Mouse (Mus musculus): ENCODE measurements around the gene Zbtb46.
"Not testable (repeated sequence)": the region's sequence is repeated elsewhere in the genome, so short reads cannot be mapped to it uniquely, and the experiment has no call there.

Gene Zbtb46

DNA sequence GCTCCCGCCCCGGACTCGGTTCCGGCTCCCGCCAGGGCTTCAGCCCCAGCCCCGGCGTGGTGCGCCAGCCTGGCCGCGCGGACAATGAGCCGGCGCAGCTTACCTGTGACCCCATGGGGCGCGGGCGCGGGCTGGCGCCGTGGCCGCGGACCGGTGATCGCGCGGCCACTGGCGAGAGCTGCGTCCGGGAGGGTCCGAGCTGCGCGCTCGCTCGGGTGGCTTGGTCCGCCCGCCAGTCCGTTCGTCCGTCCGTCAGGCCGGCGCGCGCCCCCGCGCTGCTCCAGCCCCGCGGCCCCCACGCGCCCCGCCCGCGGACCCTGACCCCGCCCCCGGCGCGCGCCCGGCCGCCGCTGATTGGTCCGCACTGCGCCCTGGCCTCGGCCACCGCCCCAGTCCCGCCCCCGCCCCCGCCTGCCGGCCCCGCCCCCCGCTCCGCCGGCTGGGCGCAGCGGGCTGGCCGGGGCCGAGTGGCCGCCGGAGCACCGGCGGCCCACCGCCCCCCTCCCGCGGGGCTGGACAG is at the start of gene Zbtb46:
TSS of gene Zbtb46 (minus strand) at position 274 of the 520 bp plus-strand sequence.
- DNase-seq (ENCODE audit: low spot score in 2 of 2), result peak; percentile 83 to 88

DNA sequence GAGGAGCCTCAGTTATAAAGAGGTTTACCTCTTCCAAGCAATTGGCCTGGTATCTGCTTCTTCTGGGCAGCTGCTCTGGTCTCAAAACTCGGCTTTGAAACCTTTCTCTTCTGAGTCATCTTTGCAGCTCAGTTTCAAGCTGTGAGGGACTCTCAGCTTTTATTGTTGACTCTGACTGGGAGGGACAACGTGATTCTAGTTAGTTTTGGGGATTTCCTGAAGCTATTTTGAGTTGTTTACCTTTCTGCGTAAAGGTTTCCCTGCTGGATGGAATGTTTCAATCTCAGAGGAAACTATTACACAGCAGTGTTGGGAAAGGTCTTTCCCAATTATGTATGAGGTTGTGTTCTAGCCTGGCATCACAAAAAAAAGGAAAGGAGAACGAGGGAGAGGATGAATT is 39.4 kb upstream of the Zbtb46 start:
- no peak for DNase-seq (ENCODE audit: low spot score in 2 of 2)

DNA sequence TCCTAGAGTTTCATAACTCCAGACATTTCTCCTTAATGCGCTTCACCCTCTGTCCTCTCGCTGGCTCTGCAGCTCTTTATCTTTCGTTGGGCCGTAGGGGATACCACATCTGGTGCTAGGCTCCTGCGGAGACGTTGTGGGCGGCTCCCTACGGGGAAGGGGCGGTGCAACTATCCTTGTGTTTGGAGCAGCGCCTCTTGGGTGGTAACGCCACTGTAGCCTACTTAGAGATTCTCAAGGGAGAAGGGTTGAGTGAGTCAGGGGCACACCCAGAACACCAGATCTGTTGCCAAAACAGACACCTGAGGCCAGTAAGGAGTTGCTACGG is 38.3 kb upstream of the Zbtb46 start:
- peak; percentile 41 to 51 for DNase-seq (ENCODE audit: low spot score in 2 of 2)

DNA sequence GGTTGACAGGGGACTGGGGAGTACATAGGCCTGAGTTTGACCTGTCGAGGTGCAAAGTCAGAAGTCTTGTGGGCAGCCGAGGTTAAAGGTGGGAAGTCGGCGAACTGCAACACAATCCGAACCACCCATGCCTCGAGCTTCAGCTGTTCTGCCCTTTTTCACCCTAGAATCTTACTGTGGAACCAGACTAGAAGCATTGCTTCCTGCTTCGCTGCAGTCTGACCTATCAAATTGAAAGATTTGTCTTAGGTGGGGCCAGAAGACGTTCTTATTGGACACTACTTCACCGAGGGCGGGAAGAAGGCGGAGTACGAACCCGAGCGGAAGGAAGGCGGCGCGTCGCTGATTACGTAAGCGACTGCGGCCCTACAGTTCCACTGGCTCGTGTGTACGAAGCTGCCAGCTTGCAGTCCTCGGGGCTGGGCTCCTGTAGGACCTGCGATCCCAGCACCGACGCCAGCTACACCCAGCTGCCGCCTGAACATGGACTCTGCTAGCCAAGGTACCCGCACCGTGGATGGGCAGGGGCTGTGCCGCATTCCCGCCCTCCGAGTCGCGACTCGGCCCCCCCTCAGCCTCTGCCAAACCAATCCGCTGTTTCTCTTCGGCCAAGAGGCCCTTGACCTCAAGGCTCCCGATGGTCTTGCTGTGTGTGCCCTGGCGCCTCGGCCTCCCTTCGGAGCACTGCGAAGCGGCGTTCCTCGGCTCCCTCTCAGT is 37.8 kb upstream of the Zbtb46 start, which contains the start of gene Tpd52l2:
TSS of gene Tpd52l2 (plus strand) at position 312 of the 717 bp plus-strand sequence.
- DNase-seq (ENCODE audit: low spot score in 2 of 2), result peak; percentile 97 to 98

DNA sequence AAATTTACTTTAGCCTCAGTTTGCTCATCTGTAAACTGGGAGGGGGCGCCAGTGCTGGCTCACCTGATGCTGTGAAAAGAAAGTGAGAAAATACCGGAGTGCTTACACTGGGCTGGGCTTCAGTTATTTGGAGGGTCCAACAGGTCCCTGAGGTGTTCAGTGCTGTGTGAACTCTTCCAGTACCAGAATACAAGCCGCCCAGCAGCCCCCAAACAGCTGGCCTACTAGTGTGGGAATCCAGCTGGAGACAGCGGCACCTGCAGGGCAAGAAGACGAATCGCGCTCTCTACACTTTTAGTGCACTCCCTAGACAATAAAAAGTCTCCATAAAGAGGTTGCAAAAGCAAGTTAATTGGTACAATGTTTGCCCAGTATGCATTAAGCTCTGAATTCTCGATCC is 37.1 kb upstream of the Zbtb46 start:
- DNase-seq (ENCODE audit: low spot score in 2 of 2), result peak; percentile 74 to 77

DNA sequence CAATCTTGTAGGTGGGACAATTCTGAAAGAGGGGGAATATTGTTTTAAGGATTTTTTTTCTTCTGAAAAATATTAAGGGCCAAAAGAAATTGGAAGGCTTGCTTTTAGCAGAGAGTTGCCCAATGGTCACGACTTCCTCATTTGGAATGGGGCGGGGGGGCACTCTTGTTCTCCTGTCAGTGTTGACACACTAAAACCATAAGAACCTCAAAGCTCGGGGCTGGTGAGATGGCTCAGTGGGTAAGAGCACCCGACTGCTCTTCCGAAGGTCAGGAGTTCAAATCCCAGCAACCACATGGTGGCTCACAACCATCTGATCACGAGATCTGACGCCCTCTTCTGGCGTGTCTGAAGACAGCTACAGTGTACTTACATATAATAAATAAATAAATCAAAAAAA is 36.6 kb upstream of the Zbtb46 start:
- not testable (repeated sequence) for DNase-seq (ENCODE audit: low spot score in 2 of 2)

DNA sequence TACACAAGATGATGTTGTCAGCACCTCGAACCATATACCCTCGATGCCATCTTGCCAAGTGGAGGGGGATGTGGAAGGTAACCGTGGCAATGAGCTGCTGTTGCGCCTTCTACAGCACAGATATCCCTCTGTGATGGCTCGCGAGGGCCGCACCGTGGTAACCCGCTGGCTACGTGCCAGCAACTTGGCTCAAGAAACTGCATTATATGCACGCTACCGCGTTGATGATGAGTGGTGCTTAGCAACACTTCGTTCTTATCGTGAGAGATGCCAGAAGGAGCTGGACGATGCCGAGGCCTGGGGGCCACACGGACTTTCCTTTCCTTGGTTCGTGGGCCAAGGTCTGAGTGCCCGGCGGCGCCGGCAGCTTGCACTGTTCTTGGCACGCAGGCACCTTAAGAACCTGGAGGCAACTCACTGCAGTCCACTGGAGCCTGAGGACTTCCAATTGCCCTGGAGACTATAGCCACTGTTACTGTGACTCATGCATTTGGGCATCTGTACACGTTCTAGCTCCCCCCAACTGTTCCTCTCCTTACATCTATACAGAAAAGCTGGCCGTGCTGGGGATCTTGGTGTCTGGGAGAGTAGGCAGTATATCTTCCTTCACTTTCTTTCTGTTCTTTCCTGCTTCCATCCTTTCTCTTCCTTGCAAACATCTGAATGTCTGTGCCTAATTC is 35.2 kb upstream of the Zbtb46 start:
- peak in 1 of 2 experiments; percentile 47 for DNase-seq (ENCODE audit: low spot score in 2 of 2)

DNA sequence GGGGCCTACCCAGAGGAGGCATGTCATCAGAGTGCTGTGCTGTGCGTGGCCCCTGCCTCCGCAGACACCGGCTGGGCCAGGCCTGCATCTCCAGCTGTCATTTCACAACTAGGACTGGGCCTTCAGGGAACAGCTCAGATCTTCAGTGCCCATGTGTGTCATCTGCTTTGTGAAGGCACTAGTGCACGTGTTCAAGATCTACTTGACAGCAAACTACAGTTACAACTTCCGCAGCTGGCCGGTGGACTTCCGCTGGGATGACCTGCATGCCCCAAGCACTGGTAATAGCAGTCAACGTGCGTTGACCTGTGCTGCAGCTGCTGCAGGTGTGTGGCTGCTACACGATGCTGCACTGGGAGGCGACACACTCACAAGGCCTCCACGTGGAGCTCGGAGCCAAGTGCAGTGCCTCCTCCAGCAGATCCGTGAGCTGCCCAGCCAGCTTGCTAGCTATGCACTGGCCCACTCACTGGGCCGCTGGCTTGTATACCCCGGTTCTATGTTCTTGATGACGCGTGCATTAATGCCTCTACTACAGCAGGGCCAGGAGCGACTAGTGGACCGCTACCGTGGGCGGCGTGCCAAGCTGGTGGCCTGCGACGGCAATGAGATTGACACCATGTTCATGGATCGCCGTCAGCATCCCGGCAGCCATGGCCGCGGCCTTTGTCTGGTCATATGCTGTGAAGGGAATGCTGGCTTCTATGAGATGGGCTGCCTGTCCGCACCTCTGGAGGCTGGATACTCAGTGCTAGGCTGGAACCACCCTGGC is 34.1 kb upstream of the Zbtb46 start, which contains the start of gene Abhd16b:
TSS of gene Abhd16b (plus strand) at position 51 of the 772 bp plus-strand sequence.
- DNase-seq (ENCODE audit: low spot score in 2 of 2), result peak in 1 of 2 experiments; percentile 31

DNA sequence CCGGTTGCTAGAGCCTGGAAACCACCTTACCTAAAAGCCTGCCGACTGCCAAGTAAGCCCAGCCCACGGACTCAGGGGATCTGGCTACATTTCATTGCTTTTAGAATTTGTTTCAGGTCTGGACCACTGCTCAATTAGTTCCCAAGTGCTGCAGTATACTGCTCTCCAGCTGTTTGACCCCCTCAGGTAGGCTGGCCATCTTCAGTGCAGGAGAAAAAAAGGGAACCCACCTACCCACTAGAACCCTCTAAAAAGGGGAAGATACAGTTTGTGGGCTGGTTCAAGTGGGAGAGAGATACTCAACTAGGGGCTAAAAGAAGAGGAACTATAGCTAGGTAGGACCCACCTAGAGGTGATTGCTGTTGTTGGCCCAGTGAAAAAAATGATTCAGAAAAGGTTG is 33.0 kb upstream of the Zbtb46 start:
- no peak for DNase-seq (ENCODE audit: low spot score in 2 of 2)

DNA sequence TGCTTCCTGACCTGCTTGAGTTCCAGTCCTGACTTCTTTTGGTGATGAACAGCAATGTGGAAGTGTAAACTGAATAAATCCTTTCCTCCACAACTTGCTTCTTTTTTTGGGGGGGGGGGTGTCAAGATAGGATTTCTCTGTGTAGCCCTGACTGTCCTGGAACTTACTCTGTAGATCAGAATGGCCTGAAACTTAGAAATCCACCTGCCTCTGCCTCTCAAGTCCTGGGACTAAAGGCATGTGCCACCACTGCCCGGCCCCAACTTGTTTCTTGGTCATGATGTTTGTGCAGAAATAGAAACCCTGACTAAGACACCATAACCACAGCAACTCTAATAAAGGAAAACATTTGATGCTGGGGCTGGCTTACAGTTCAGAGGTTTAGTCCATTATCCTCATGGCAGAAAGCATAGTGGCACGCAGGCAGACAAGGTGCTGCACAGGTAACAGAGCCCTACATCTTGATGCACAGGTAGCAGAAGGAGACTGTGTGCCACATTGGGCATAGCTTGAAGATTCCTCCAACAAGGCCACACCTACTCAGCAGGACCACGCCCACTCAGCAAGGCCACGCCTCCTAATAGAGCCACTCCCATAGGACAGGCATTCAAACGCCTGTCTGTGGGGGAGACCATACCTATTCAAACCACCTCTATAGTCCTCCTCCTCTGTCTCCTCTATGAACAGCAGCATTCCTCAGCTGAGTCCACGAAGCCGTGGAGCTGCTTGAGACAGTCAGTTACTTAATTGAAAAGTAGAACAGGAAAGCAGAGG is 32.4 kb upstream of the Zbtb46 start:
- DNase-seq (ENCODE audit: low spot score in 2 of 2), result no peak

DNA sequence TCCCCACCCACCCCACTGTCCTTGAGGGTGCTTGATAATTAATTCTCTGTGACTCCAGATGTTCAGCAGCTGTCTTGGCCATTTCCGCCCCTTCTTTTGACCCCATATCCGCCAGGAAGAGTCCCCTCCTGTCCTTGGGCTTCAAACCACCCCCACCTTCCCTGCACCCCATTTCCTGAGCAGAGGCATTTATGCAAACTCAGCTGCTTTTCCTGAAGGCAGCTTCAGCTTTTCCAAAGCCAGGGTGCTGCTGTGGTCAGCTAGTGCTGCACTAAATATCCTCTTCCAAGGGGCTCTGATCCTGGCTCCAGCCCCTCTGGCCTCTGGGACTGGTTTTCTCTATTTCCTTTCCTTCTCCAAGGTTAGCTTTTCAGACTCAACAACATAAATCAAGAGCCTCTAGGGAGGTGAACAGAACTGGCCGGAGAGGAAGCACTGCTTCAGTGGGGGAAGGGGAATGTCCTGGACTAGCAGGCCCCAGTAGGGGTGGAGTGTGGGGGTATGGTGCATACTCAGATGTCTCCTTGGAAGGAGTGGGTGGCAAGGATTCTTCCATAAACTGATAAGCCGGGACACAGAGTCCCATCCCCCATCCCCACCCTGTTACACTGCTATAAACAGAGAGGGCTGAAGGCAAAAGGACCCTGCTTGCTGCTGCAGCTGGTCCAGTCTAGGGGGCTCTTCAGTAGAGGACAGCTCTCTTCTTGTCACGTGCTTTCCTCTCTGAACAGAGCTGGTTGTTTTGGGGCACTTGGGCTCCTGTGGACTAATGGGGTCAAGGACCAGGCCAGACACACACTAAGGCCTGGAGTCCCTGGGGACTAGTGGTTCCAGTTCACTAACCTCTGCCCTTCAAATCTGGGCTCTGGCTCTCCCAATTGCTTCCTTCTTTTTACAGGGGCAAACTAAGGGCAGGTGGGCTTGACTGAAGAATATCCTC is 28.4 kb upstream of the Zbtb46 start:
- DNase-seq (ENCODE audit: low spot score in 2 of 2), result no peak

DNA sequence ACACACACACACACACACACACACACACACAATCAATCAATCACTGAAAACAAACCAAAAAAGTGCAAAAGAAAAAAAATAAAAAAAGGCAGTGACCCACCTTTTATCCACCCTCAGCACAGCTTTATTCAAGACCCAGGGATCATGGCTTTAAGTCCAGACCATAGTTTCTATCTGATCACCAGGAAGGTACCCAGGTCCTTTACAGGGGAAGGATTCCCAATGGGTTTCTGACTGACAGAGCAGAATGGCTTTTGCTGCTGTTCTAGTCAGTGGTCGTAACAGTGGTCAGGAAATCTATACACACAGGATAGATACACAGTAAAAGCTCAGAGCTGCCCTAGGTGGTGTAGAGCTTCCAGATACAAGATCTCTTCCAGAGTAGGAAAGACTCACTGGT is 26.5 kb upstream of the Zbtb46 start:
- no peak for DNase-seq (ENCODE audit: low spot score in 2 of 2)

DNA sequence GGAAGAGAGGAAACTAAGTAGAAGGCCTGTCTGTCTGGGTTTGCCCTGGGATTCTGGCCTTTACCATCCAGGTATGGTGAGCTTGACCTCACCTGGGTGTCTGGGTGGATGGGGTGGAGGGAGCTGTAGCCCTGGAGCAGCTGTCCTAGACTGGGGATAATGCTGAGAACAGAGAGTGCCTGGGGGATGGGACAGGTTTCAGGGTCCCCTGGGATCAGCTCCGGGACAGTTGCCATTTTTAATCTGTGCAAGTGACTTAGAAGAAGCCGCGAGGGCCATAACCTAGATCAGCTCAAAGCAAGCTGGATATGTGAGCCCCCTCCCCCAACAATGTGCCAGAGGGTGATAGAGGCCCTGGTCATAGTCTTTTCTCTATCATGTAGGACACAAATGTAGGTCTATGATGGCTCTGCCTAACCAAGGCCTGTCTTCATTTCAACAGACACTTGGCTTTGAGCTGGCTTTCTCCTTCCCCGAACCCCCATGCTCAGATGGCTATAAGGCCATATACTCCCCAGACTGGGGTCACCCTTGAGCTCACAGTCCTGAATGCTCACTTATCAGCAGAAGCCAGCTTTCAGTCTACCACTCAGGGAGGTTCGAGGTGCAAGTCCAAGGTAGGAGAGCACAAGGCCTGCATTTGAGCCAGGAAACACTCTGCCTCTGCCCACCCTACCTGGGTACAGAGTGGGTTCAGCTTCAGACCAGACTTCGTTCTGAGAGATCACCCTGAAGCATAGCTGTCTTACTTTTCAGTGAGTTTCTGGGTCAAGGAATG is 25.4 kb upstream of the Zbtb46 start:
- DNase-seq (ENCODE audit: low spot score in 2 of 2), result no peak

DNA sequence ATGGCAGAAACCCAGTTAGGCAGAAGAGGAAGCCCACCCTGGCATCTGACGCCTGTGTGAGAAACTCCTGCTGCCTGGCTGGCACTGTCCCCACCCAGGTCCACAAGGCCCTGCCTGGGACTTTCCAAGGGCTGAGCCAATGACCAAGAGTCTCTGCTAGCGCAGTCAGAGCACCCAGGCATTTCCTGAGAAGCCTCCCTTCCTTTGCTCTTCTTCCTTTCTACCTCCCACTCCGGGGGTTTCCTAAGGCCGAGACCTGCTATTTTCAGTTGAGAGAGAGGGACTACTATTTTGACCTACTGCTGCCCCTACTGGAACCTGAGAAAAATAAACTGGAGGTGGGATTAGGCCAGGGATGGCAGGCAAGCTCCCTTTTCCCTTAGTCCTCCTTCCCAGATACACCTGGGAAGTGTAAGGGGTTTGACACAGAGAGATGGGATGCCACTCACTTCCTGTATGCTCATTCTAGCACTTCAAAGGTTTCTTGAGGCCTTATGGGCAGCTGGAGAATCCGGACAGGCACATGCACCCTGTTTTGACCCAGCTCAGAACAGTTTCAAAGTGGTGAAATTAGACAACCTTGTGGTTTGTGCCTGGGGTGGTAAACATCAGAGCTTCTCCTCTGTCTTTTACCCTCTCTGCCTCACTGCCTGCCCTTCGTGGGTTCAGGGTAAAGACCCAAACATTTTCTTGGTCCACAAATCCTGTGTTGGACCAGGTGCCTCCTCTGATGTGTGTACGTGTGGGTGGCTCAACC is 24.5 kb upstream of the Zbtb46 start:
- no peak for DNase-seq (ENCODE audit: low spot score in 2 of 2)

DNA sequence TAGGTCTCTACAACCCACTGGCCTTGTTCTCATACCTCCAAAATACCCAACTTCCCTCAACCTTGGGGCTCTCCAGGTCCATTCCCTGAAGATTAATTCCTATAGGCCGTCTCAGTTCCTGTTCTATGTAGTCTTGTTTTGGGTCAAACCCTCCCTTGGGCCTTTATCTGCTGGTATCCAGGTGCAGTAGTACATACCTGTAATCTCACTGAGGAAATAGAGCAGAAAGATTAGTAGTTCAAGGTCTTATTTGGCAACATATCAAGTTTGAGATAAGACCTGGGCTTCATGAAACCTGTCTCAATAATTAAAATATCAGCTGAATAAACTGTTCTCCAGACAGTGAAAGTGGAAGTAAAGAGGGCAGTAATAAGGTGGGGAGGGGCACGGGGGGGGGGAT is 23.9 kb upstream of the Zbtb46 start:
- DNase-seq (ENCODE audit: low spot score in 2 of 2), result no peak

DNA sequence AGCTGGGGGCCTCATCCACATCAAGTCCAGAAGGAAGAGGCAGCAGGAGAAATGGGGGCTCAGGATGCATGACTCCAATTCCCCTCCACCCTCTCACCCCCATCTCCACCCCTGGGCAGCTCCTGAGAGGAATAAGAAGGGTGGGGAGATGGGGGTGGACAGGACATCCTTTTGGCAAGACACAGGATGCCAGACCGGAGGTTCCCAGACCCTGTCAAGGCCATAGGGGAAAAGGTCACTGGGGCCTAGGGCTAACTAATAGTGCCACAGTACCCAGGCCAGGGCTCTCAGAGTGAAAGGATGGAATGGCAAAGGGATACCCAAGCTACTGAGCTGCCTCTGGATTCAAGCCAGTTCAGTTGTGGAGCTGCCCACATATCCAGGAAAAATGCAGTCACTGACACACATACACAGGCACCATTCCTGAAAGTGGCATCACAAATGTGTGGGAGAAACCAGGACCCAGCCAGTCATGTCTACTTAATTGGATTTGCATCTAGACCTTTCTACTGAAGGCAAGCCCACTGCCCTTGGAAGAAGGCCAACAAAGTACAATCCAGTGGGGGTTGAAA is 13.1 kb upstream of the Zbtb46 start:
- DNase-seq (ENCODE audit: low spot score in 2 of 2), result no peak

DNA sequence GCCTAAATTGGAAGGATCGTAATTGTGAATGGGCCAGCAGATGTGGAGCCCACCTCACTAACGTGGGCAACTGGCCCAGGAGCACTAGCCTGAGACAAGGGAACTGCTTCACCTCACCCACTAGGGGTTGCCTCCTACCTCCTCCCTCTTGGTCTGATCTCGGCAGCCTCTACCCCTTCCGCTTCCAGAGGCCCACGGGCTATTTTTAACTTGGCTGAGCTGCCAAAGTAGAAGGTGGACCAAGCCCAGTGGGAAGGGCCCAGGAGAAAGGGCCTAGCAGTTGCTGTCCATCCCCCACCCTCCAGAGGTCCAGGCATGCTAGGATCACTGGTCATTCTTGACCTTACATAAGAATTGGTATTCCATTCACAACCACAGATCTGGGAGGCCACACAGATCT is 12.0 kb upstream of the Zbtb46 start:
- no peak for DNase-seq (ENCODE audit: low spot score in 2 of 2)

DNA sequence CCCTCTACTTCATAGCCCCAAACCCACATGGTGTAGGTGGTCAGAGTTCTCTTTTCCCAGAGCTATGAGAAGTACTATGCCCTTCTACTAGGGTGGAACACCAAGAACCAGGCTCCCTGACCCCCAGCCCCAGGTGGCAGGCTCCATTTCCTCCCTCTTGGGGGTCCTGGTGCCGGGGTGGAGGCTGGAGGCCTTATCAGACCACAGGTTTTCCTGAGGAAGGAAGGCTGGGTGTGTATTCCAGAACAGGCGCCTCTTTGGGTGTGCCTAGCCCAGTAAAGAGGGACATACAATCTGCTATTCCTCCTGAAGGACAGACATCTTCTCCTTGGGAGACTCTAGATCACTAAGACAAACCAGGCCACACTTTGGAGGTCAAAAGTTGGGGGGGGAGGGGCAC is 11.1 kb upstream of the Zbtb46 start:
- no peak for DNase-seq (ENCODE audit: low spot score in 2 of 2)

DNA sequence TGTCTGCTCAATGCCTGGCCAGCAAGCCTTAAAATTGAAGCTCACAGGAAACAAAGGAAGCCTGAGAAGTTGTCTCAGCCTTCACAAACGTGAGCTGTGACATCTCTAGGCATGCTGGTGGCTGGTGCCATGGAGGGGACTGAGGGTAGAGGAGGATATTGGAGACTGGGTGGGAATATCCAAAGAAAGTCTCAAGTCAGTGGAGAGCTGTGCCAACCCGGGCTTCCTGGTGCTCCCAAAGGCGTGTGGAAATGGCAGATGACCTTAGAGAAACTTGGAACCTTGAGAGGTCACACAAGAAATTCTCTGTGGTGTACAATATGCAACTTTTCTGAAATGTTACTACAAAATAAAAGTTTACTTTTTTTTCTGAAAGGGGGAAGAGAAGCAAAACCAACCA is 6.2 kb upstream of the Zbtb46 start:
- no peak for DNase-seq (ENCODE audit: low spot score in 2 of 2)
